ENCODE assay signal across 11 mouse cellular contexts in the genomic region with DNA sequence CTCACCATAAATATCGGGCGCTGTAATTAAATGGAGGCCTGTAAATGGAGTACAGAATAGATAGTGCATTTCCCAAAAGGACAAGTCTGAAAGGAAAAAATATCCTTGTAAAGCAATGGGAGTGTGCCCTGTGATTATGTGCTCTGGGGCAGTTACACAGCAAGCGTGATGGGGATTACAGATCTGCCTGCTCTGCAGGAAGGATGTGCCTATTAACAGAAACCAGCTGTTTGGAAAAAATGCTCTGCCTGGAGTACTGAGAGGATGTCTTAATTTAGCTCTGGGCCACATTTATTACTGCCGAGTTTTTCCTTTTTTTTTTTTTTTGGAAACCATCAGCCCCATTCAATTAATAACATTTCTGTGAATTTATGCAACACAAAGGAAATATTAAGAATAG.
DNase-seq lines count a peak whose midpoint lies in the region; ATAC-seq lines count a peak whose summit lies in the region.
"Had no signal": no experiment of that assay in that cellular context is flagged by ENCODE, and none has a peak within 500 bp of the region (broad histone marks: within the 10 kb centered on the region; RNA-seq: fewer than 3 reads in every experiment).

No protein-coding gene starts in this region.

- no peak overlapping the region for H3K27ac ChIP-seq in hindbrain, embryonic 15.5 days (replicated peaks)
- H3K27ac ChIP-seq in hindbrain, embryonic 10.5 days, result no peak overlapping the region
- H3K27ac ChIP-seq in embryonic facial prominence, embryonic 15.5 days (replicated peaks), result no peak overlapping the region
- H3K27ac ChIP-seq: embryonic facial prominence, embryonic 13.5 days; macrophage had no signal

- no peak overlapping the region for H3K4me3 ChIP-seq in hindbrain, embryonic 15.5 days
- no peak overlapping the region for H3K4me3 ChIP-seq in hindbrain, embryonic 10.5 days
- no peak overlapping the region for H3K4me3 ChIP-seq in embryonic facial prominence, embryonic 15.5 days (replicated peaks)
- H3K4me3 ChIP-seq: embryonic facial prominence, embryonic 13.5 days had no signal

- no peaks in the 10 kb centered on the region for H3K9me3 ChIP-seq in hindbrain, embryonic 15.5 days
- H3K9me3 ChIP-seq in hindbrain, embryonic 10.5 days, result no peaks in the 10 kb centered on the region
- no peaks in the 10 kb centered on the region for H3K9me3 ChIP-seq in embryonic facial prominence, embryonic 15.5 days (replicated peaks)
- H3K9me3 ChIP-seq: embryonic facial prominence, embryonic 13.5 days had no signal

- H3K9ac ChIP-seq in hindbrain, embryonic 15.5 days, result no peak overlapping the region
- H3K9ac ChIP-seq in embryonic facial prominence, embryonic 15.5 days, result no peak overlapping the region
- H3K9ac ChIP-seq: embryonic facial prominence, embryonic 13.5 days had no signal

- no peaks in the 10 kb centered on the region for H3K27me3 ChIP-seq in hindbrain, embryonic 15.5 days
- H3K27me3 ChIP-seq in hindbrain, embryonic 10.5 days (ENCODE audit: insufficient read depth, poor library complexity, severe bottlenecking), result no peaks in the 10 kb centered on the region
- no peaks in the 10 kb centered on the region for H3K27me3 ChIP-seq in embryonic facial prominence, embryonic 15.5 days
- H3K27me3 ChIP-seq: embryonic facial prominence, embryonic 13.5 days had no signal

- ATAC-seq in hindbrain, embryonic 15.5 days (ENCODE audit: low FRiP score, low read depth), result 0 out of 2 replicates have a peak, but pooled peaks have one; percentile 59
- 0 out of 2 replicates have a peak, but pooled peaks have one; percentile 39 for ATAC-seq in embryonic facial prominence, embryonic 15.5 days (ENCODE audit: insufficient number of reproducible peaks, low FRiP score, low TSS enrichment, low read depth)

- H3K4me1 ChIP-seq in hindbrain, embryonic 15.5 days (replicated peaks), result no peaks in the 10 kb centered on the region
- no peaks in the 10 kb centered on the region for H3K4me1 ChIP-seq in hindbrain, embryonic 10.5 days (replicated peaks)
- H3K4me1 ChIP-seq in embryonic facial prominence, embryonic 15.5 days, result no peaks in the 10 kb centered on the region
- H3K4me1 ChIP-seq: embryonic facial prominence, embryonic 13.5 days had no signal

- WGBS in hindbrain, embryonic 15.5 days, result 54% methylated on average over 4 of the region's 4 CpGs
- WGBS in hindbrain, embryonic 10.5 days, result 73% methylated on average over 4 of the region's 4 CpGs
- 37% methylated on average over 4 of the region's 4 CpGs for WGBS in embryonic facial prominence, embryonic 15.5 days

- H3K4me2 ChIP-seq in hindbrain, embryonic 15.5 days, result no peak overlapping the region
- no peak overlapping the region for H3K4me2 ChIP-seq in embryonic facial prominence, embryonic 15.5 days (replicated peaks)
- H3K4me2 ChIP-seq: embryonic facial prominence, embryonic 13.5 days had no signal

- H3K36me3 ChIP-seq in hindbrain, embryonic 15.5 days, result no peaks in the 10 kb centered on the region
- no peaks in the 10 kb centered on the region for H3K36me3 ChIP-seq in hindbrain, embryonic 10.5 days
- no peaks in the 10 kb centered on the region for H3K36me3 ChIP-seq in embryonic facial prominence, embryonic 15.5 days
- H3K36me3 ChIP-seq: embryonic facial prominence, embryonic 13.5 days had no signal

- no peak for DNase-seq in hindbrain, embryonic 10.5 days (ENCODE audit: low spot score)
- peak; percentile 6 for DNase-seq in brain, embryonic 18.5 days (ENCODE audit: low read depth, low spot score)
- peak; percentile 6 to 42 for DNase-seq in lung, postnatal 4 days
- no peak for DNase-seq in urinary bladder, postnatal 10 days (ENCODE audit: low spot score)
- DNase-seq in spleen, adult 18-20 months, result no peak
- DNase-seq: gastrocnemius, postnatal 25 days; thymus, postnatal 36 days had no signal

Comparison
In these comparisons a context has a peak if more than half of its experiments do, and no peak if none do; other contexts are left out.
1. DNase-seq: peak in brain, embryonic 18.5 days (single experiment) and lung, postnatal 4 days (2 of 2); none in hindbrain, embryonic 10.5 days (single experiment), urinary bladder, postnatal 10 days (single experiment) and spleen, adult 18-20 months (0 of 2).